Mouse (Mus musculus) ES-Bruce4 (cell line): ENCODE measurements around the gene Kcnk18.

Source experiments
- CTCF ChIP-seq: IDR thresholded peaks from one replicate; pipeline ENCODE4 v1.8.1; 2011; ENCODE audit warnings: low read depth, low read length
- POLR2A ChIP-seq: IDR thresholded peaks from one replicate; pipeline ENCODE4 v1.8.1; 2011; ENCODE audit warnings: low read length; ENCODE audit not compliant: insufficient read depth

DNA sequence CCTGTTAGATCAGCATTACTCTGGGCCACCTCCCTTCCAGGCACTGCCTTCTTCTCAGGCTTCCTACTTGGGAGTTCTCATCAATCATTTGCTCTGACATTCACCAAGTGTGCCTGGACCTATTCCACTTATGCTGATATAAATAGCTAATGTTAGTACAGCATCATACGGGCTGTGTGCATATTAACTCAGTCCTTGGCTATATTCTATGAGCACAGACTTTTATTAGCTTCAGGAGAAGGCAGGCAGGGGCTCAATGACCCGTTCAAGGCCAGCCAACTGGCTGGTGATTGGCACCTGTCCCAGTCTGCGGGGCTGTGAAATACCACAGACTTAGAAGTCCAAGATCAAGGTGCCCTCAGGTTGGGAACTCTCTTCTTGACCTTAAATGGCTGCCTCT is 35.0 kb upstream of the Kcnk18 start:
- no peak for TF ChIP-seq CTCF
- no peak for TF ChIP-seq POLR2A
